Mouse (Mus musculus) mesoderm, embryonic 11.5 days (tissue): ENCODE measurements around the gene Psmd5.
A peak's percentile ranks its signal among the peaks of the same experiment; 100 is the strongest.

Experiments used
- DNase-seq: peaks from one replicate; pipeline ENCODE4 v3.0.0-alpha.2; 2012; ENCODE audit warnings: low read depth, low spot score

The Psmd5 gene

DNA sequence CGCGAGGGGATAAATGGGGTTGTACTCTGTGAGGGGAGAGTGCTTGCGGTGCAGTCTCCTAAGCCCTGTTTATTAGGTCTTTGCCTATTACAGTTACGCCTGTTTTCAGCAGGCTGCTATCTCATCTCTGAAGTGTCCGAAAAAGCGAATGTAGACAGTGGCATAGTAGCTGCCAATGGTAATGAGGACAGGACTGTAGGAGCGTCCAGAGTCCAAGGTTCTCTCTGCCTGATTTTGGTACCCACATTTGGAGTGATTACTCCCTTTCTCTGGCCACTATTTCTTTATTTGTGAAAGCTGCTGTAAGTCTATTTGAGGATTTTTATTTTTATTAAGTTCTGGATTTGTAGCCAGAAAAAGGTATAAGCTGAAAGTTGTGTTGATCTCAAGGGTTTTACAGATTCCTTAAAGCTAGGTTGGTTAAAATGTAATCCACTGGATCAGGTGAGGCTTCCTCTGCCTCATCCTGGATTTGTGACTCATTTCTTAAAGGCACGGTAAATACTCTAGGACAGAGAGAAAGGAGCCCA is at the start of gene Psmd5:
Gene Psmd5, minus strand, starts transcription at position 153 of the 530 bp plus-strand sequence.
- no peak for DNase-seq

DNA sequence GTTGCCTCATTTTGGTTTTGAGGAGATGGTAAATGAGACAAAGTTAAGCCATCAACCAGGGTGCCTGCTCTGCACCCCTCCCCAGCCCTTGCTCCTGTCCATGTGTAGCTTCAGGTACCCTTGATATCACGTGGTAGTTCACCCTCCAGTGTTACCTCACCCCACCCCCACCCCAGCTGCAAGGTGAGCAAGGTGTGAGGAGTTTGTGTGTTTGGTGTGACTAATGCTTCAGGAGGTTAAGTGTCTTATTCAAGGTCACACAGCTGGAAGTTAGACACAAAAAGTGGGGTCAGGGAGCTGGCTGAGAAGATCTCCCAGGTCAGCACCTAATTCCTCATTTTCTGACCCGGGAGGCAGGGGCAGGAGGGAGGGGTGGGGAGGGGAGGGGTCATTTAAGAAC is 48.0 kb upstream of the Psmd5 start:
- DNase-seq: no peak

DNA sequence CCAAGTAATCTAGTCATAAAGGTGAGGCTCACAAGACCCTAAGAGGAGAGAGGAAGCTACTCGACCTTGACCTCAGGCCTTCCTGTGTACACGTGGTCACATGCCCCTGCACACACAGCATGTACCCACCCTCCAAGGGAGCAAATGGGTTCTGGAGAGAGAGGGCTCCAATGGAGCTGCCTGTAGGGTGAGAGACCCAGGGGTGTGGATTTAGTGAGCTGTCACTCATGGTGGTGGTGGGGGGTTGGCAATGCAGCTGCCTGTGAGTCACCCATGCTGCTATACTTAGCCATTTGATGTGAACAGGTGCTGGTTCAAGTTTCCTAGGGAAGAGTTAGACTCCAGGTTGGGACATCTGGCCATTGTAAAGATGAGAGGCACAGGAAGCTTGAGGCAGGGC is 45.4 kb upstream of the Psmd5 start:
- DNase-seq: no peak

DNA sequence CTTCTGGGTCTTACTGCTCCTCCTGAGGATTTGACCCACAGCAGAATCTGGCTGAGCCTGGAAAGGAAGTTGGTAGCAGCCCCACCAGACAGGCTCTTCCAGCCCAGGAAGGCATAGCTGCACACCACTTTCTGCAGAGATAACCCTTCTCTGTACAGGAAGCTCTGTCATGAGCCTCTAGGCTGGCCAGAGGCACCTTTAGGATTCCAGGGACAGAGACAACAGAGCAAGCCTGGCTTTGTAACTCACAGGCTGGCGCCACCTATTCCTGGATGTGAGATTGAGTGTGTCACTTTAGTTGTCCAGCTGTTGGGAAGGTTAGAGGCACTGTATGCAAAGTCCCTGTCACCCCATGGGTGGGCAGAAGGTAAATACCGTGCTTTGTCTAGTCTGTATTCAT is 40.3 kb upstream of the Psmd5 start:
- no peak for DNase-seq

DNA sequence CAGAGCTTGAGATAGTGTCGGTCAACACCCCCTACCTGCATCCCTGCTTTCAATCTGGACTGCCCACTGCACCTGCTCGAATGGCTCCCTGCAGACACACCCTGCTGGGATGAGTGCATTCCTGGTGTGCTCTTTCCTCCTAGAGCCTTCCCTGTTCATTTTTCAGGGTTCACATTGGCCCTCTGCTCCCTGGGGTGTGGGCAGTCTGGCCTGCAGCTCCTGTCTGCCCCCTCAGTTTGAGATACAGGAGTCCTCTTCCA is 40.0 kb upstream of the Psmd5 start:
- no peak for DNase-seq

DNA sequence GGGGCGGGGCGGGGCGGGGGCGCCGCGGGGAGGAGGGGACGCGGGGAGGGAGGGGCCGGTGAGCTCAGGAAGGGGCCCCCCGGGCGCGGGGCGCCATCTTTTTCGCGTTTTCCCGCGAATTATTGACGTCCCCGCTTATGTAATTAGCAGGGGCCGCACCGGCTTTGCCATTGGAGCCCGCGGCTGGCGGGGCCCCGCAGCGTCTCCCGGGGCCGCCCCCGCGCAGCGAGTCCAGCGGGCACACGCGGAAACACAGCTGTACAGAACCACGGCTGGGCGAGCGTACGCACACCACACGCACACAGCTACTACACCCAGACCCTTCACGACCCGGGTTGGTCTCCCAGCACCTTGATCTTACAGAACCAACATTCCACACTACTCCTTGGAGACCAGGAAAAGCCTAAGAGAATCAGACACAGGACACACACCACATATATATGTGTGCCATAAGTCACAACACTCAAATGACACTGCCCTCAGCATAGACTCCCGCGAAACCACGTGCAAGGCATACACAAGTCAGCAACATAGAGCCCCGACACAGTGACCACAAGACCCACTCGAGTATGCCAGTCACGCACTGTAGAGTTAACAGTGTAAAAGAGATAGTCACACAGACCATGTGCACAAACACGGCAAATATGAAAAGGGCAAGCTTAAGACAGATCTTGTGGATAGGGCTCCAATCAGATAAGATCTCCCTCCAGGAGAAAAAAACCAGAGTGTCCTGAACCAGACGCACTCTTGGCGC is 39.5 kb upstream of the Psmd5 start:
- DNase-seq: no peak

DNA sequence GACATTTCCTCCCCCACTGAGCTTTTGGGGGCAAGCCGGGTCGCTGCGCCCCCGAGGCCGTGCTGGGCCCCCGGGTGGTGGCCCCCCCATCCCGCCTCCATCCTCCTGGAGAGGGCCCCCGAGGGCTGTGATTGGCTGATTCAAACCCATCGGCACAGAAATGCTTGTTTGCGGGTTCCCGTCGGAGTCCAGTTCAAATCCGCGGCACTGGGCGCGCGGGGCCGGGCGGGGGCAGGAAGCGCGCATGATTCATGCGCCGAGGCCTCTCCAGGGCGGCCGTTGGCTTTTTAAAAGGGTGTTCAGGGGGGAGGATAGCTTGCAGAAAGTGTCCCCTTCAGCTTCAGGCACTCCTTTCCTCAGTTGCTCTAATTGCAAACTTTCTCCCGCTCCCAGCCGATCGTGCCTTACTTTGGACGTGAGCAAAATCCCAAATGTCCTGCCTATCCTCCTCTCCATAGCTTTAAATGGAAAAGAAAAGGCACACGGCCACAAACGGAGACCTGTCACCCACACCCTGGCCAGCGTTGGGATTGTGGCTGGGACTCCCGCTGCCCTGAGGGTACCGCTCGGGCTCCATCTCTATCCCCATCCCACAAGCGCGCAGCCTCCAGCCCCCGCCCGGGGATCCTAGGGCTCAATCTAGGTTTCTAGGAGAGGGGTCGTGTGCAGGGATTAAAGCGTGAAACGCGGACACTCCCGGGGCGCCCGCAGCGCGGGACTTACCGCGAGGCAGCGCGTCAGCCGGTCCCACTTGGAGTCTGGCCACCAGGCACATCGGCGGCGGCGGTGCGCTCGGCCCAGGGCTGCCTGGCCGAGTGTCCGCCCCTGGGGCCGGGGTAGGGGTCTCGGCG is 38.7 kb upstream of the Psmd5 start, which contains the start of gene Phf19:
Gene Phf19, minus strand, starts transcription at position 809 of the 851 bp plus-strand sequence.
- no peak for DNase-seq

DNA sequence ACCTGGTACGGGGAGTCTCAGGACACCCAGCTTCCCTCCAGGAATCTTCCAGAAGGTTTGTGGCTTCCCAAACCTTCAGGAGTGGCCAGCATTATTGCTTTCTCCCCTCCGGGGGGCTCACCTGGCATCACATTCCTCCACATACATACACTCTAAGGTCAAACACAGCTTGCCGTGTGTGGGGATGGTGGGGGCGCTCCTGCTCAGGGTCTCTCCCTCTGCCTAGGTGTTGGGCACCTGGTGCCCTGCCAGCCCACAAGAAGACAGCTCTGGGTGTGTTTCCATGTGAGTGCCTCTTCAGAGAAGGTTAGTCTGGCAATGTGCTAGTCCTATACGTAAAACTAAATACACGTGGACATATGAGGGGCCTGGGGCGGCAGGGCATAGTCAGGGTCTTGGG is 37.8 kb upstream of the Psmd5 start:
- no peak for DNase-seq

DNA sequence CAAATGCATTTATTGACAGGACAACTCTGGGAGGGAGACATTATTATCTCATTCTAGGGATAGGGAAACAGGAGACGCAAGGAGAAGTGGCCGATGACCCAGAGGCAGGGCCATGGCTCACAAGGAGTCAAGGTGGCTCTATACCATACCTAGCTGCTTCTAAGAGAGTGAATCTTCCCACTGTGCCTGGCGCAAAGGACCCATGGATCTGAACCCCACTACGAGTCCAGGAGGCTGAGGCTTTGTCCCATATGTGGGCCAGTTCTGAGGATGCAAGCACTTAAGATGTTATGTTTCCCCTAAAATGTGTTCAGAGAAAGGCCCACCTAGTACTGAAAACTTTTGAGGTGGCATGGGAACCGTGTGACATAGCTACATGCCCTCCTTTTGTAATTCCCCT is 37.1 kb upstream of the Psmd5 start:
- no peak for DNase-seq

DNA sequence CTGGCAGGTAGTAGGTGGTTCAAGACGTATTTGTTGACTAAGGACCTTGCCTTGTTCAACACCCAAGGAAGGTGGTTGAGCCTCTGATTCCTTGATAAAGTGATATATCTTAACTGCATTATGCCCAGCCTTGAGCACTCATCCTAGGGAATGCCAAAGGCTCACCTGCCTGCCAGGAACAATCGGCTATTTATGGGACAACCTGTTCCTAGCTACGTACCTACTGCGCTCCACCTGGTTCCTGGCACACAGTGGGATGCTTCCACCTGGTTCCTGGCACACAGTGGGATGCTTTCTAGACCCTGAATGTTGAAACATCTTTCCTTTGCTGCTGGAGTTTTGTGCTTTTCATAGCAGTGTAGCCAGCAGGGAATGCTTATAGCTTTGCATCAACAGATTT is 35.0 kb upstream of the Psmd5 start:
- DNase-seq: no peak

DNA sequence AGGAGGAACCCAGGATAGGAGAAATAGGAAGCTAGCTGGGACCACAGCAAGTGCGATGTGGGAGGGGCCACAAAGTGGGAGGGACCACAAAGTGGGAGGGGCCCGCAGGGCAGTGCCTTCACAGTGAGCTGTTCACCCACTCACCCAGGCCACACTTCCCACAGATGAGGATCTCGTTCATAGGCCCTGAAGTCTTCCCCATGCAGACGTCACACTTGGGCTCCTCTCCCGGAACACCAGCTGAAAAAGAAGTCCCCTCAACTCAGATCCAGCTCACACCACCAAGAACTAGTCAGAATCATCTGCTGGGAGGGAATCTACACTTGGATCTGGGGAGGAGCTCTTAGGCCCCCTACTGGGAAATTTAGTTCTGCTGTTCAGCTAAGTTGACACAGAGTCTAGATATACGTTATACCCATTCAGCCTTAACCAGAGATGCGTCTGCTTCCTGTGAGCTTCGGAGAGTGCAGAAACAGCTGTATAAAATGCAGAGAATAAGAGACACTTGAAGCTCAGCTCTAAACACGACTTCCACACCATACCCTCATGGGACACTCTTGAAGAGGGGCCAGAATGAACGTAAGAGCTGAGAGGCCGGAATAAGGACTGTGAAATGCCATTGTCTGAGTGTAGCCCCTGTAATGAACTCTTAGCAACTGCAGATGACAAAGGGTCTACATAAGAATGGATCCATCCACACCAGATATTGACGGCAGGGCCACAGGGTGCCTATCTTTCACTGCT is 32.3 kb upstream of the Psmd5 start:
- DNase-seq: no peak

DNA sequence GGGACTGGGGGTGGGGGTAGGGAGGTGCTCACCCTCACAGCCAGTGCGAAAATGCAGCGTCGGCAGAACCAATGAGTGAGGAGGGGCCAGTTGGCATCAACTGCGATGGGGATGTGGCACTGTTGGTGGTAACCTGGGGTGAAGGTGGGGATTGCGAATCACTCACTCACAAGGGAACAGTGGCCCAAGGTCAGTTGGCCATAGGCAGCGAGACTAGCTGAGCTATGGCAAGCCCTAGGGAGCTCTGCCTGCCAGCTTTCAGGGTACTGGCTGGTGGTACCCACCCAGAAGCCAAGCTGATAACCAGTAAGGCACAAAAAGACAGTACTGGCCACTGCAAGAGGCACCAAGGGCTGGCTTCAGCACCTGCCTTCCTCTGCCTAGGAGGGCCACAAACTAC is 31.7 kb upstream of the Psmd5 start:
- no peak for DNase-seq

DNA sequence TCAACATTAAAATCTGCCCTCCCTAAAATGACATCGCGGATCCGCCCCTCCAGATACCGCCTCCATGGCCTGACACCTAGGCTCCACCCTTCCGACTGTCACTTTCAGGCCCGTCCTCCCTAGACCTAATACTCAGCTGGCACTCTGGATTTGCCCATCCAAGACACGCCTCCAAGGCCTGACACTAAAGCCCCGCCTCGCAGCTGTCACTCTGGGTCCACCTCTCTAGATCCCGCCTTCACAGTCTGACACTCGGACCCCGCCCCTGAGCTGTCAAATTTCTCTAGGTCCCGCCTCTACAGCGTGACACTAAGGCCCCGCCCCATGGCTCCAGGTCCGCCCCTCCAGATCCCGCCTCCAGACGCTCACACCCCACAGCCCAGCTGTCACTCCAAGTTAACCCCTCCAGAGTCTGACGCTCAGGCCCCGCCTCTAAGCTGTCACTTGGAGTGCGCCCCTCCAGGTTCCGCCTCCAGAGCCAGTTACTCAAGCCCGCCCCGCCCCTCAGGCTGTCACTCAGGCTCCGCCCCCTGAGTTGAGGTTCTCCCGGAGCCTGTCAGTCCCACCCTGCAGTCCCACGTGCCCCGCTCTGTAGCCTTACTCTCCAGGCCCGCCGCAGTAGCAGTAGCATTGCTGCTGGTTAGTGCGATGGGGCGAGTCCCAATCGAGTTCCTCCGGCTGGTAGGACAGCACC is 30.2 kb upstream of the Psmd5 start:
- DNase-seq: peak; percentile 98

DNA sequence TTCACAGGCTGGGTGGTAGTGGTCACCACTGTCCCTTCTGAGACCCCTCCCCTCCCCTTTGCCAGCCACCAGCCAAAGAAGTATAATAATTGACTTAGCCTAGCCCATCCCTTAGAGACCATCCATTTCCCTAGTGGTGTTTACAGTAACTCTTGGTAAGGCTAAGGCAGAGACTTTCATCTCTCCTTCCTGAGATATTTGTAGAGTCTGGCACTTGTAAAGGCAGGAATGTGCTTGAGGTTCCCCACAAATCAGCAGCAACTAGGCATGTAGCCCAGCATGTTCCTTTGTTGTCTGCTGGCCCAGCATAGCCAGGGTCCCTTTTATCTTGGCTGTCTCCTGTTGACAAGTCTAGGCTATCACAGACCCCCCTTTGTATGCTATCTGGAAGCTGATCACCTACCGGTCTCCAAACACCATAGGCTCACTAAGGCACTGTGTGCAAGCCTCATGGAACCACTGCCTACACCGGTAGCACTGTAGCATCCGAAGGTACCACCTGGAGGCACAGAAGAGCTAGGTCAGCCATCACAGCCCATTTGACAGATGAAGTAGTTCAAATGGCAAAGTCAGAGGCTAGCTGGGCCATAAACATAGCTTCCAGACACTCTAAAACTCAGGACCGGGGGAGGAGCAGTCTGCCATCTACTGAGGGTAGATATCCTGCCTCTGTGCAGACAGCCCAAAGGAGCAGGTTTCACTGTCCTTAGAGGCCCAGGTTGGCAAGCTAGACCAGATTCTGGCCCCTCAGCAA is 29.1 kb upstream of the Psmd5 start:
- no peak for DNase-seq

DNA sequence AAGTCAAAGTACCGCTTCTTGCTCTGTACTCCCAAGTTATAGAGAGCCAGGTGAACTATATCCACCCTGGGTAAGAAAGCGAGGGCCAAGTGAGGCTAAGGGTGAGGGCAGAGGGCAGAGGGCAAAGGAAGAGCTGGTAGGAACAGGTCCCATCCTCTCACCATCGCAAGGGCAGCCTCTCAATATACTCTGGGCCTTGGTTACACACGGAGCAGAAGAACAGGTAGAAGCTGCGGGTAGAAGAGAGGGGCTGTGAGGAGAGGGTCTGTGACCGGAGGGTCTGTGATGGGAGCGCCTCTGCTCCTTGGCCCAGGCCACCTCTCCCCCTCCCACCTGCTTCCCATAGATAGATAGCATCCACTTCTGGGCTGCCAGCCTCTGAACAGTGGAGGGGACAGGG is 28.4 kb upstream of the Psmd5 start:
- no peak for DNase-seq

DNA sequence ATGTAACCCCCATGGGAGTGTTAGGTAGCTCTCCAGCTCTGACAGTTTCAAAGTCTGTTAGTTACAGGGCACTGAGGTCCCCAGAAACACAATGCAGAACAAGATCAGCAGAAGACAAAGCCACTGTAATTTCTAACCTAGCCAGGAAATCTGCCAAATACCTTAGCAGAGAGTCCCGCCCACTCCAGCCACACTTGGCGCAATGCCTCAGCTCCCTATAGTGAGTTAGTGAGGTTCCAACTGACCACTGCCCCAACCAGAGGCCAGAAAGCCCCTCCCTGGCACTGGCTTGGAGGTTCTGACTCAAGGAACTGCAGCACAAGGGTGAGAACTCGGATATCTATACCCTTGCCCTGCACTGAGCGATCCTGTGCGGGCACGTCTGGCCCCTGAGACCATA is 28.0 kb upstream of the Psmd5 start:
- DNase-seq: no peak

DNA sequence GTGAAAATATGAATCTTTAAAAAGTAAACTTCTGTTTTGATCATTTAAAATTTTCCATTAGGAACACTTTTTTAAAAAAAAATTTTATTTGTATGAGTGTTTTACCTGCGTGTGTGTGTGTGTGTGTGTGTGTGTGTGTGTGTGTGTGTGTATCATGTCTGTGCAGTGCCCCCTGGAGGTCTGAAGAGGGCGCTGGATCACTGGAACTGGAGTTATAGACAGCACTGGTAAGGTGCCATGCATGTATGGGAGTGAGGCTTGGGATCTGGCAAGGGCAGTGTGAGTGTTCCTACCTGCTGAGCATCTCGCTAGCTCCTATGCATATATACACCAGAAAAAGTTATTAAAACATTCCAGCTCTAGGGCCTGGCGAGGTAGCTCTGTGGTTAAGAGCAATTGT is 27.0 kb upstream of the Psmd5 start:
- DNase-seq: no peak

DNA sequence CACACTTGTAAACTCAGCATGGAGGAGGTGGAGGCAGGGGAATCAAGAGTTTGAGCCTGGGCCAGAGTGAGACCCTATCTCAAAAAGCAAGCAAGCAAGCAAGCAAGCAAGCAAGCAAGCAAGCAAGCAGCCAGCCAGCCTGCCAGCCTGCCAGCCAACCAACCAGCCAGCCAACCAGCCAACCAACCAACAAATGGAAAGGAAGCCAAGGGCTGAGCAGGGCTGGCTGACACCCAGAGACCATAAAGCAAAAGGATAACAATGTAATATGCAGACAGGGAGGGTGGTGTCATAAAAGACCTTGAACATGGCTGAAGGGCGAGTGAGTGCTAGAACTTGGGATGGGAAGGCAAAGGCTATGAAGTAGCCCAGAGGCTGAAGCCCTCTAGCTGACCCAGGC is 25.6 kb upstream of the Psmd5 start:
- no peak for DNase-seq

DNA sequence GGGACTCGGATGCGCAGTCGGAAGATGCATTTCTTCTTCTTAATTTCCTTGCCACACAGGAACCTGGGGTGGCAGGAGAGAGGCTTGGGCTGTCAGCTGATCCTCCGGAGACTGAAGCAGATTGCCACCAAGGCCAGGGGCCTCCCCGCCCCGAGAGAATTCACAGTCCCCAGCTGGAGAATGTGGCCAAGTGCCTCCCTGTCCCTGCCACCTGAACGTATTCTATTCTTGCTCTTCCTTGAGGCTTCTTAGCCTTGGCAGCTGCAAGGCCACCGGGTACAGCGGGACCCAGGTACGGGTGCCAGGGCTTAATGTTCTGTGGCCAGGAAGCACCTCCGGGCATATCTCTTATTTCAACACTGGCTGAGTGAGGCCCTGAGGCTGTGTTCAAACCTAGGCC is 24.9 kb upstream of the Psmd5 start:
- no peak for DNase-seq

DNA sequence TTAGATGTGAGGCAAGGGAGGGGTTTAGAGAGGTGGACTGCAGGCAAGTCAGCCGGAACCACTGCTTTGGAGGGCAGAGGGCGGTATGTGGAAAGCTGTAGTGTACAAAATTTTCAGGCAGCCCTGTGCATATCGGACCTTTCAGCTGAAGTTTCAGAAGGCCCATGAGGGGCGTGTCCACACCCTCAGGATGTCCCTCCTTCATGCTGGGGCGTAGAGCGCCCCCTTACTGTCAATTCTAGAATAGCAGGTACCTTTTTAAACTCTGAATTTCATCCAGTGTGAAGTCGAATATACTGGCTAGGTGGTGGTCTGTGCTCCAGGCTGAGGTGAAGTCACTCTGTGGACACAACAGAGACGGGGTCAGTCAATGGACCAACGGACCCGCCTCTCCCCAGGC is 23.1 kb upstream of the Psmd5 start:
- DNase-seq: peak; percentile 66

DNA sequence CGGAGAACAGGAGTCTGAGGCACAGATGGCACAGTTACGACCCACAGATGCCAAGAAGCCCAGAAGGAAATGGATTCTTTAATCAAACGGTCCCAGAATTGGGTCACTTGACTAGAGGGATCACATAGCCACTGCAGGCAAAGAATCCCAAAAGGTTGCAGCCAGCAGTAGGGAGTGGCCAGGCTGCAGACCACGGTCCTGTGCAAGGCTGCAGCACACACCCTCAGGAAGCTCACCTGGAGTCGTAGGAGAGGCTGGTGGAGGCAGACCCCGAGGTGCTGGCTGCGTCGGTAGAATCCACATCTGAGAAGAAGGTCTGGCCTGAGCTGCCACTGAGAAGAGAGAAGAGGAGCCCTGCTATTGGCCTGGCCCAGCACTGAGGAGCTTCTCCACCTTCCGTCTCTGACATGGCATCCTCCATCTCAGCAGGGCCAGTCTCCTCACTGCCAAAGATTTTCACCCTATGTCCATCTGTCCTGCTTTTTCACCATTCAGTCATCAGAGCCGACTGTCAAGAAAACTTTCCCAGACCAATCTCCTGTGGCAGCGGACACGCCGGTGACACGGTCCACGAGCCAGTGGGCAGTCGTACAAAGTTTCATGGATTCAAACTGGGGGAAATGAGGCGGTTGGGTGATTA is 22.2 kb upstream of the Psmd5 start:
- DNase-seq: no peak
